Mouse (Mus musculus) spleen, adult 2 months (tissue): ENCODE data around the gene Hus1.

Source experiments
- CTCF ChIP-seq: fragments of 200-500 bp; IDR thresholded peaks from 2 replicates; pipeline ENCODE4 v1.5.1; 2011; ENCODE audit warnings: mild to moderate bottlenecking, inconsistent platforms; ENCODE audit not compliant: insufficient read depth, insufficient read length, insufficient replicate concordance; ENCODE audit errors: extremely low read depth
- POLR2A ChIP-seq: fragments of 200-500 bp; IDR thresholded peaks from 2 replicates; pipeline ENCODE4 v1.6.1; 2011; ENCODE audit warnings: low read depth, low read length, inconsistent platforms

DNA sequence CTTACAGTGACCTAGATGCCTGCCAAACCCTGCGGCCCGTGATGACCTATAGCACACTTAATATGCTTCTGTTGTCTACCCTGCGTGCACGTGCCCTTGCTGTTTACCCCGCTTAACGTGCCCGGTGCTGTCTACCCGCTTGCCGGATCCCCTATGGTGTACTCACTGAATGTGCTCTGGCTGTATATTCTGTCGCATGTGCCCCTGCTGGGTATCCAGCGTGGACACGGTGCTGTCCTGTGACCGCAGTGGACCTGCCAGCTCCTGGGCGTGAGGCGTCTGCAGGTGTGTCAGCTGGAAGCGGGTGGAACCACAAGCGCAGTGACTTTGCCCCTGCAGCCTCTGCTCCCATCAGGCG, 37.7 kb upstream of the Hus1 start, which contains the start of gene Sun3:
- no peak for TF ChIP-seq POLR2A
- no peak for TF ChIP-seq CTCF
